Mouse (Mus musculus): ENCODE results near the gene Hoxb5. TPM values are rescaled to one million over a fixed set of nuclear protein-coding genes. Genes with fewer than 3 reads are reported as not detected.

Gene Hoxb5
- polyA plus RNA-seq, 1 experiment from 2014 or later, result 5.5 TPM

DNA sequence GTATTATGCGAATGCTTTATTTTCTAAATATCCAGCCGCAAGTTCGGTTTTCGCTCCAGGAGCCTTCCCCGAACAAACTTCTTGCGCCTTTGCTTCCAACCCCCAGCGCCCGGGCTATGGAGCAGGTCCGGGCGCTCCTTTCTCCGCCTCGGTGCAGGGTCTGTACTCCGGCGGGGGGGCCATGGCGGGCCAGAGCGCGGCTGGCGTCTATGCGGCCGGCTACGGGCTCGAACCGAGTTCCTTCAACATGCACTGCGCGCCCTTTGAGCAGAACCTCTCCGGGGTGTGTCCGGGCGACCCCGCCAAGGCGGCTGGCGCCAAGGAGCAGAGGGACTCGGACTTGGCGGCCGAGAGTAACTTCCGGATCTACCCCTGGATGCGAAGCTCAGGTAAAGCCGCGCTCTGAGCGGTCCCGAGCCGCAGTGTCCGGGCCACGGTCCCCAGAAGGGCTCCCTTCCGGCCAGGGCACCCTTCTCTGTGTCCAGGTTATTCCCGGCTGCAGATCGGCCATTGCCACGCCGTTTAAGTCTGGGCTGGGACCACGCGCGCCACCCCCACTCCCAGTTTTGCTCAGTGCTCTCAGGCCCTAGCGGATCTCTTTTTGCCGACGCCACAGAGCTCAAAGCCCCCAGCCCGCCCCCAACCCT, 16.3 kb upstream of the Hoxb5 start:
- peak; percentile 73 for DNase-seq (ENCODE audit: low spot score)
- Histone ChIP-seq H3K27me3 (ENCODE audit: low read depth, poor library complexity, severe bottlenecking) (peaks cover 99% of the 10 kb centered on the region), H3K9me3 (replicated peaks) (no peaks in the 10 kb centered on the region), H3K4me3 (peak overlapping the region; percentile 65), H3K4me1 (peaks cover 82% of the 10 kb centered on the region), H3K27ac (peak overlapping the region; percentile 89), H3K36me3 (no peaks in the 10 kb centered on the region)
- under 1% methylated on average over 55 of the region's 55 CpGs for WGBS

DNA sequence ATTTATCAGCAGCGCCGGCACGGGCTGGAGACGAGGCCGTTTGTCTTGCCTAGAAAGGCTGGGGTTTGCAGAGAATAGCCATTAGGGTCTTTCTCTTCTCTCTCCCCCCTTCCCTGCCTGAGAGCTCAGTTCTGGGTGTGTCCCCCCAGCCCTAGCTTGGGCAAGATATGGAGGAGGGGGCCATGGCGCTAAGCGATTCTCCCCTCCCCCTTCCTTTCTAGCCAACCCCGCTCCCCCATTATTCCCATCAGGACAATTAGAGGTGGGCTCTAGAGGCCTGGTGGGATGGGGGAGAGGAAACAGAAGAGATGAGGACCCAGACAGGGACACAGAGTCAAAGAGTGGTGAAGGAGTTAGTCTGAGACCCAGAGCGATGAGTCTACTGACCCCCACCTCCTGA, 15.7 kb upstream of the Hoxb5 start:
- peak overlapping the region; percentile 65 for H3K4me3 ChIP-seq
- DNase-seq (ENCODE audit: low spot score), result no peak
- peaks cover 82% of the 10 kb centered on the region for H3K4me1 ChIP-seq
- no peaks in the 10 kb centered on the region for H3K9me3 ChIP-seq (replicated peaks)
- H3K36me3 ChIP-seq, result no peaks in the 10 kb centered on the region
- WGBS, result 2% methylated on average over 9 of the region's 9 CpGs
- peaks cover 99% of the 10 kb centered on the region for H3K27me3 ChIP-seq (ENCODE audit: low read depth, poor library complexity, severe bottlenecking)
- H3K27ac ChIP-seq, result peak overlapping the region; percentile 89

DNA sequence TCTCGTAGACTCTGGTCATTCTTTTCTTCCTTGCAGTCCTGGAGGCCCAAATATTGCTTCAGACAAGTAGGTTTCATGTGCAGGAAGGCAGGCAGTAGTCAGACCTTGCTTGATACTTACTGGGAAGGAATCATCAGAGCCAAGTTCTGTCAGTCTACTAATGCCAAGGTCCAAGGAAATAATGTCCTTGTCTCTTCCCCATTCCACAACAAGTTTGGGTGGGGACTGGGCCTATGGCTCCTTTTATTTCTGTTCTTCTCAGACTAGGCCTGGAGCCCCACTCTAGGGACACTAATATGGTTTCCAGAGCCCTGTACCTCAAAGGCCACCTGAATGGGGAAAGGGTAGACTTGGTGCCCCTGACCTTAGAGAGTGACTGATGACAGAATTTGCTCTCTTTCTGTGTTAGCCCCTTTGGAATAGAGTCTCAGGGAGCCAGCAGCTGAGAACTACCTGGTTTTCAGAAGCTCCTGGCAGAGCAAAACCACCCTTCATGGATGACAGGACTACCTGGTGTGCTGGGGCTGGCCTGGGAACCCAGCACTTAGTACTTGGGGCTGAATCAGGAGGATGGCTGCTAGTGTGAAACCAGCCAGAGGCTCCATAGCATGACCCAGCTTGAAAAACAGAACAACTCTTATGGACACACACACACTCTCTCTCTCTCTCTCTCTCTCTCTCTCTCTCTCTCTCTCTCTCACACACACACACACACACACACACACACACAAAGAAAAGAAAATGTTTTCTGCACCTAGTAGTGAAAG, 14.5 kb upstream of the Hoxb5 start:
- Histone ChIP-seq H3K9me3 (replicated peaks) (no peaks in the 10 kb centered on the region), H3K36me3 (no peaks in the 10 kb centered on the region), H3K27me3 (ENCODE audit: low read depth, poor library complexity, severe bottlenecking) (peaks cover 99% of the 10 kb centered on the region), H3K4me3 (no peak overlapping the region), H3K27ac (no peak overlapping the region), H3K4me1 (peaks cover 82% of the 10 kb centered on the region)
- no peak for DNase-seq (ENCODE audit: low spot score)
- WGBS, result 28% methylated on average over 1 of the region's 1 CpGs

DNA sequence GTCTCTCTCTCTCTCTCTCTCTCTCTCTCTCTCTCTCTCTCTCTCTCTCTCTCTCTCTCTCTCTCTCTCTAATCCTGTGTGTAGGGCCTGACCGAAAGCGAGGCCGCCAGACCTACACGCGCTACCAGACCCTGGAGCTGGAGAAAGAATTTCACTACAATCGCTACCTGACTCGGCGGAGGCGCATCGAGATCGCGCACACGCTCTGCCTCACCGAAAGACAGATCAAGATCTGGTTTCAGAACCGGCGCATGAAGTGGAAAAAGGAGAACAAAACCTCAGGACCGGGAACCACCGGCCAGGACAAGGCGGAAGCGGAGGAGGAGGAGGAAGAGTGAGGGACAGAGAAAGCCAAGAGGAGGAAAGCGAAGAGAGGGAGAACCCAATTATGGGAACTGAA, 13.8 kb upstream of the Hoxb5 start:
- DNase-seq (ENCODE audit: low spot score), result no peak
- 22% methylated on average over 21 of the region's 21 CpGs for WGBS
- Histone ChIP-seq H3K4me3 (no peak overlapping the region), H3K36me3 (no peaks in the 10 kb centered on the region), H3K27ac (no peak overlapping the region), H3K4me1 (peaks cover 80% of the 10 kb centered on the region), H3K9me3 (replicated peaks) (no peaks in the 10 kb centered on the region), H3K27me3 (ENCODE audit: low read depth, poor library complexity, severe bottlenecking) (peaks cover 99% of the 10 kb centered on the region)

DNA sequence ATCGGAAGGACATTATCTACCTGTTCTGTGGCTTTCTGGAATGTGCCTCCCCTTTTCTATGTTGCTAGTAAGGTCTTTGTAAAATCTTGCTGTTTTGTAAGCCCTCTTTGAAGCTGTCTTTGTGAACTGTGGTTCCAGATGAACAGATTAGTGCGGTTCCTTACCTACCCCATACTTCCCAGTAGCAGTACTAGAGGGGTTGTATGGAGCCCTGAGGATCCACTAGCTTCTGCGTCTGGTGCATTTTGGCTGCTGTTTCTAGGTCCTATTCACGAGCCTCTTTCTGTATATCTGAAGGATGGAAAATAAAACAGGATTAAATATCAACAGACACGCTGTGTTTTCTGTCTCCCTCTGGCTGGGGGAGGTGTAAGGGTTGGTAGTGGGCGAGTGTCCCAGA, 13.3 kb upstream of the Hoxb5 start:
- 37% methylated on average over 6 of the region's 6 CpGs for whole genome bisulfite sequencing

DNA sequence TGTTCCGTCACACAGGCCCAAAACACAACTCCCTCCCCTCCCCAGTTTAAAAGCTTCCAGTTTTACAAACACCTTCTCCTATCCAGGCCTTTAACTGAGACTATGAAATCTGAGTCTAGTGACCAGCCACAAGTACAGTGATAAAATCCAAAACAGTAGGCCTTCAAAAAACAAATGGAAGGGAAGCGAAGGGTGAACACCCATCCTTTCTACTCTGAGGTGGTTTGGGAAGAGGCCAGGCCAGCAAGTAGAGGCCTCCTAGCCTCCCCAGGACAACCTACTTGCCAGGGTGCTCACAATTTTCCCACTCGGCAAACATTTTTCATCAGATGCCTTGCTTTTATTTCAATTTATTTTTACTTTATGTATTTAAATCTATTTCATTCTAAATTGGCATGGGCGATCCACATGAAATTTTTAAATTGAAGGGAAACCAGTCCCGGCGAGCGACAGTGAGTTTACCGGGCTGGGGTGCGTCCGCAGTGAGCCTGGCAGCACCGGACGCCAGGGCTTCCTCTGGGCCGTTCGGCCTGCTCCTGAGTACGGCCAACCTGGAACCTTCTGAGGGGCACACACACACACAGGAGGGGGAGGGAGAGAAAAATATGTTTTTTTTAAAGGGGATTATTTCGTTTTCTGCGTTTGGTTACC, 12.3 kb upstream of the Hoxb5 start:
- Histone ChIP-seq H3K4me3 (no peak overlapping the region), H3K4me1 (peaks cover 80% of the 10 kb centered on the region), H3K9me3 (replicated peaks) (no peaks in the 10 kb centered on the region), H3K36me3 (no peaks in the 10 kb centered on the region), H3K27me3 (ENCODE audit: low read depth, poor library complexity, severe bottlenecking) (peaks cover 99% of the 10 kb centered on the region), H3K27ac (no peak overlapping the region)
- 16% methylated on average over 17 of the region's 17 CpGs for WGBS
- no peak for DNase-seq (ENCODE audit: low spot score)

More for the DNA sequence above, 13.3 kb upstream of the Hoxb5 start:
- Histone ChIP-seq H3K9me3 (replicated peaks) (no peaks in the 10 kb centered on the region), H3K36me3 (no peaks in the 10 kb centered on the region), H3K4me1 (peaks cover 80% of the 10 kb centered on the region), H3K4me3 (no peak overlapping the region), H3K27me3 (ENCODE audit: low read depth, poor library complexity, severe bottlenecking) (peaks cover 99% of the 10 kb centered on the region), H3K27ac (no peak overlapping the region)
- DNase-seq (ENCODE audit: low spot score), result no peak

DNA sequence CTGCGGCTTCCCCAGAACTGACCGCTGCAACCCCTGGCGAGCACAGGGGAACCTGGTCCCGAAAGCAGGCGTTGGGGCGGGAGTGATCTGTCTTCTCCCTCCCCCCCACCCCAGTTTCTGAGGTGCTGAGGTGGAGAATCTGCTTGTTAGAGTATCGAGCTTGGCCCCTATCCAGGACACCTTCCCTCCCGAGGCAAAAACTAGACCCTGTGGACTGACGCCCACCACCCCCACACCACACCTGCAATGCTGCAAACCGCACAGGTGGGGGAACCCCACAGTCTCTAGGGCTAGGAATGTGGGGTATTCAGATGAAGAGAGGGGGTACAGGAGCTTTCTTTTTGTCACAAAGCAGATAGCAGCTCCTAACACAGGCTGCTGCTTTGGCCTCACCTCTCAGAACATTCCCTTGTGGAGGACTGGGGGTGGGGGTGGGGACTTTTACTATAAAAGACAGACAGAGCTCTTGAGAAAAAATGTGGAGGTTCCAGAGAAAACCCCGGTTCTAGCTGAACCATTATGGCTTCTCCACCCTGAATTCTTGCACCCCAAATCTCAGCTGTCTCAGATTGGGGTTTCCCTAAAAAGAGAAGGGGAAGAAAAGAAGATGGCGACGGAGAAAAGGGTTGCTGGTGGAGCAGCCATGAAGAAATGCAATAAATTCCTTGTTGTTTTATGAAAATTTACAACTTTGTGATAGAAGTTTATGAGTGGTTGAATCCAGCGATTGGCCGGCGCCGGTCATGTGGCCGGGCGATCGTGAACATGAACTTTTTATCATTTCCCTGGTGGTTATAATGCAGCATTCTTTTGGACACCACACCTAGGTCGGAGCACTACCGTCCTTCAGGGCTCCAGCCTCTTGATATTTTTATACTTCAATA, 11.2 kb upstream of the Hoxb5 start, which contains the start of gene Hoxb6:
Hoxb6 (plus strand) TSS at position 796 of the 884 bp plus-strand sequence.
- WGBS, result 2% methylated on average over 22 of the region's 22 CpGs

DNA sequence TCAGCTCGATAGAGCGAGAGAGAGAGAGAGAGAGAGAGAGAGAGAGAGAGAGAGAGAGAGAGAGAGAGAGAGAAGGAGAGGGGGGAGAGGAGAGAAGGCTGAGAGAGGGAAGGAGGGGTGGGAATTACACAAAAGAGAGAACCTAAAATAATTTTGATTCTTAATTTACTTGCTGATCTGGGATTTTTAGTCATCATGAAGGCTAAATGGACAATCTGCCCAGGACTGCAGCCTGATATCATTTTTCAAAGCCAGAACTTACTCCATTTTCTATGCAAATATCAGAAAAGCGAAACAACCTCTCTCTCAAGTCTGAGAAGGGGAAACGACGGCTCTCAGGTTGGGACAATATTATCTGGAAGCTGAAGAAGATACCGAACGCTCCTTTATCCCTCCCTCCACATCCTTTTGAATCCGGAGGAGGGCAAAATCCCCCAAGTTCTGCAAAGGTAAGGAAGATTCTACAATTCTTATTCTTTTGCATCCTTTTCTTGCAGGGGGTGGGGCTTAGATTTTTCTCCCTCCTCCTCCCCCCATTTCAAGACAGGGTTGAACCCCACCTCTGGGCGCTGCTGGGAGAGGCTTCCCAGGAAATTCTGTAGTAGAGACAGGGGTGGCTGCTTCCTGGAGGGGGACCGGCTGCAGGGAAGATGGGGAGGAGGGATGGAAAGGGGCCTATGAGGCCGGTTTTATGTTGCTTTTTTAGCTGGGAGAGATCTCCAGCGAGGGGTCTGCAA, 10.4 kb upstream of the Hoxb5 start:
- DNase-seq (ENCODE audit: low spot score), result no peak
- Histone ChIP-seq H3K27me3 (ENCODE audit: low read depth, poor library complexity, severe bottlenecking) (peaks cover 99% of the 10 kb centered on the region), H3K9me3 (replicated peaks) (no peaks in the 10 kb centered on the region), H3K36me3 (no peaks in the 10 kb centered on the region), H3K27ac (peak overlapping the region; percentile 82), H3K4me3 (peak overlapping the region; percentile 56), H3K4me1 (peaks cover 79% of the 10 kb centered on the region)
- WGBS, result 6% methylated on average over 12 of the region's 12 CpGs

More for the DNA sequence above, 11.2 kb upstream of the Hoxb5 start, which contains the start of gene Hoxb6:
- Histone ChIP-seq H3K4me3 (peak within 1 kb of the TSS; percentile 56), H3K4me1 (peaks cover 81% of the 10 kb centered on the region), H3K27me3 (ENCODE audit: low read depth, poor library complexity, severe bottlenecking) (peaks cover 99% of the 10 kb centered on the region), H3K9me3 (replicated peaks) (no peaks in the 10 kb centered on the region), H3K36me3 (no peaks in the 10 kb centered on the region), H3K27ac (peak within 1 kb of the TSS; percentile 82)
- DNase-seq (ENCODE audit: low spot score), result no peak

DNA sequence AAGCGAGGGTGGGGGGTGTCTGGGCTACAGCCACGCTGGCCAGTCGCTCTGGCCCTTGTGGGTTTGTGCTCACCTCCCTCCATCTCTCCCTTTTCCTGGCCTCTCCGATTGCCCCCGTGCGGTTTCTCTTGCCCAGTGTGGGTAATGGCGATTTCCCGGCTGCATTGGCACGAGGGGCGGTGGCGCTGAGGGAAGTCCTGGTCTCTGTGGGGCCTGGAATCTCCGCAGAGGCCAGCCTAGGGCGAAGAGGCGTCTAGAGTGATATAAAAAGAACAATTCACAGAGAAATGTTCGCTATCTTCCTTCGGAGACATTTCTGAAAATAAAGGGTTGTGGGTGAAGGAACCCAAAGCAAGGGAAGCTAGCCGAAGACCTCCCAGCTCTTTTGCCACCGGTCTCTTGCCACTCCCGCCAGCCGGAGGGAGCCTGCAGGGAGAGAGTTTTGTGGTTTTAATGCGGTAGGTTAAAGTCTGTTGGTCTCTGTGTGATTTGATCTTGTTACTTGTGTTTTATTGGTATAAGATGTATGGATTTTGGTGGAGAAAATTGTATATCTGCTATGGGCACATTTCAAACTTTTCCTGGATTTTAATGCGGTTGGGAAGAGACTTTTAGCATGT, 9.7 kb upstream of the Hoxb5 start:
- Histone ChIP-seq H3K27ac (peak overlapping the region; percentile 82), H3K27me3 (ENCODE audit: low read depth, poor library complexity, severe bottlenecking) (peaks cover 99% of the 10 kb centered on the region), H3K4me3 (peak overlapping the region; percentile 56), H3K36me3 (no peaks in the 10 kb centered on the region), H3K4me1 (peaks cover 83% of the 10 kb centered on the region), H3K9me3 (replicated peaks) (no peaks in the 10 kb centered on the region)
- DNase-seq (ENCODE audit: low spot score), result no peak
- 3% methylated on average over 22 of the region's 22 CpGs for WGBS

DNA sequence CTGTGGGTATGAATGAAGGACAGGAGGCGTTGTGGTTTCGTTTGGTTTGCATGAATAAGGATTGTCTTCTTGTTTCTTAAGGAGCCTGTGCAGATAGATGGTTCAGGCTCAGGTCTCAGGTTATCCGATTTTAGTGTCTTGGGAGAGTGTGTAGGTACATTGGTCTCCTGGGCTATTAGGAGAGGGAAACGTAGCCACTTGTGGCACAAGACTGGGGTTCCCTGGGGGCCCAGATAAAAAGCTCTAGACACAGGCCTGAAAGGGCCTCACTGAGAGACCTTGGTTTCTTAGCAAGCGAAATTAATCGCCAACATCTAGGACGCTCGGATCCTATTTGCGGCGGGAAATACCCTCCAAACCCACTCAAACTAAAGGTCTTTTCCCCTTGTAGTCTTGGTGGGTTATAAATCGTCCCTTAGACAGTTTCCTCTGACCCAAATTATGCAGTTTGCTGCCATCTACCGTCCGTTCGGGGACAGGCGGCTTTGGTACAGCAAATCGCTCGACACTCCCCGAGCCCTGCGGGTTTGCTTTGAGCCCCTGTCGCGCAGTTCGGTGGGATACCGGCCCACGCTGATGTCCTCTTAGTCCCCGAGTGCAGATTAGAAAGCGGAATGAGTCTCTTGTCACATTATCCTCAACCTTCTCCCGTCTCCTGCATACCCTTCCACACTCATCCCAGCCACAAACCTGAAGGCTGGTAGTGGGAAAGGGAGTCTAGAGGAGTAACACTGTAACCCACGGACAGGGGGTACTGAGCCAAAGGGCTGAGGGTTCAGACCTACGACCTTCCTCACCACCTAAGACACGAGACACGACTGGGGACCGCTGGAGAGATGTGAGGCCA, 8.7 kb upstream of the Hoxb5 start:
- peak overlapping the region; percentile 56 for H3K4me3 ChIP-seq
- H3K27me3 ChIP-seq (ENCODE audit: low read depth, poor library complexity, severe bottlenecking), result peaks cover 99% of the 10 kb centered on the region
- WGBS, result 1% methylated on average over 32 of the region's 32 CpGs

More for the DNA sequence above, 8.7 kb upstream of the Hoxb5 start:
- H3K4me1 ChIP-seq, result peaks cover 91% of the 10 kb centered on the region
- H3K27ac ChIP-seq, result peak overlapping the region; percentile 19; the same call in 1 of the 2 replicates
- no peaks in the 10 kb centered on the region for H3K36me3 ChIP-seq
- peak; percentile 91 for DNase-seq (ENCODE audit: low spot score)
- no peaks in the 10 kb centered on the region for H3K9me3 ChIP-seq (replicated peaks)

Measured in limb, embryonic 10.5 days (tissue).